8 mouse cellular contexts compared by ENCODE assay signal in genomic region chr17:29660762-29661391, GRCm38 (mm10). TPM values are rescaled to one million over a fixed set of nuclear protein-coding genes. Genes with fewer than 3 reads are reported as not detected.
DNase-seq lines count a peak whose midpoint lies in the region; ATAC-seq and TF ChIP-seq lines count a peak whose summit lies in the region.

No protein-coding gene starts in this region.

- H3K27me3 ChIP-seq in heart, postnatal 0 days (ENCODE audit: control insufficient read depth, insufficient read depth, low read length): no peaks in the 10 kb centered on the region
- no peaks in the 10 kb centered on the region for H3K27me3 ChIP-seq in E14TG2a.4 (ENCODE audit: insufficient read depth, low read length)
- H3K27me3 ChIP-seq in embryonic facial prominence, embryonic 12.5 days: no peaks in the 10 kb centered on the region
- no peaks in the 10 kb centered on the region for H3K27me3 ChIP-seq in intestine, embryonic 15.5 days (replicated peaks)
- no peaks in the 10 kb centered on the region for H3K27me3 ChIP-seq in myocyte (ENCODE audit: control insufficient read depth, insufficient read depth, insufficient read length)

- TF ChIP-seq POLR2A in myocyte (IDR thresholded peaks at IDR 0.05; ENCODE audit: insufficient read length, low read depth): no peak

- H3K4me3 ChIP-seq in heart, postnatal 0 days (ENCODE audit: low read depth, low read length): peak overlapping the region; percentile 98
- H3K4me3 ChIP-seq in E14TG2a.4 (replicated peaks; ENCODE audit: low read length): peak overlapping the region; percentile 94
- peak overlapping the region; percentile 98 for H3K4me3 ChIP-seq in embryonic facial prominence, embryonic 12.5 days
- H3K4me3 ChIP-seq in intestine, embryonic 15.5 days (replicated peaks): peak overlapping the region; percentile 92
- H3K4me3 ChIP-seq in myocyte: peak overlapping the region; percentile 83

- H3K9me3 ChIP-seq in heart, postnatal 0 days (replicated peaks; ENCODE audit: control insufficient read depth, low read length): no peaks in the 10 kb centered on the region
- no peaks in the 10 kb centered on the region for H3K9me3 ChIP-seq in E14TG2a.4 (ENCODE audit: low read length)
- no peaks in the 10 kb centered on the region for H3K9me3 ChIP-seq in embryonic facial prominence, embryonic 12.5 days
- H3K9me3 ChIP-seq in intestine, embryonic 15.5 days: no peaks in the 10 kb centered on the region

- ATAC-seq in heart, postnatal 0 days (ENCODE audit: insufficient read depth, low read depth): peak; percentile 59
- no peak for ATAC-seq in embryonic facial prominence, embryonic 12.5 days (ENCODE audit: insufficient number of reproducible peaks, insufficient read depth, low FRiP score, low TSS enrichment)
- ATAC-seq in intestine, embryonic 15.5 days: peak; percentile 83

- peaks cover 17% of the 10 kb centered on the region for H3K36me3 ChIP-seq in heart, postnatal 0 days (replicated peaks; ENCODE audit: control insufficient read depth, insufficient read depth, low read length)
- H3K36me3 ChIP-seq in E14TG2a.4 (ENCODE audit: insufficient read depth, low read length): peaks cover 34% of the 10 kb centered on the region
- peaks cover 19% of the 10 kb centered on the region for H3K36me3 ChIP-seq in embryonic facial prominence, embryonic 12.5 days
- peaks cover 7% of the 10 kb centered on the region for H3K36me3 ChIP-seq in intestine, embryonic 15.5 days
- no peaks in the 10 kb centered on the region for H3K36me3 ChIP-seq in myocyte (ENCODE audit: control insufficient read depth, insufficient read depth)

- peaks cover 9% of the 10 kb centered on the region for H3K4me1 ChIP-seq in heart, postnatal 0 days (ENCODE audit: control insufficient read depth, insufficient read depth)
- peaks cover 23% of the 10 kb centered on the region for H3K4me1 ChIP-seq in E14TG2a.4 (replicated peaks; ENCODE audit: low read depth, low read length)
- H3K4me1 ChIP-seq in embryonic facial prominence, embryonic 12.5 days: peaks cover 7% of the 10 kb centered on the region
- H3K4me1 ChIP-seq in intestine, embryonic 15.5 days (replicated peaks): 0 out of 2 replicates have a peak, but pooled peaks cover 3% of the 10 kb centered on the region

- H3K4me2 ChIP-seq in heart, postnatal 0 days (ENCODE audit: low read depth, low read length): peak overlapping the region; percentile 85
- peak overlapping the region; percentile 78 for H3K4me2 ChIP-seq in embryonic facial prominence, embryonic 12.5 days (replicated peaks)
- peak overlapping the region; percentile 80 for H3K4me2 ChIP-seq in intestine, embryonic 15.5 days (replicated peaks)
- H3K4me2 ChIP-seq in myocyte (ENCODE audit: low read depth): peak overlapping the region; percentile 93

- DNase-seq in heart, postnatal 0 days (ENCODE audit: low spot score): peak; percentile 7
- DNase-seq in heart, adult 18-20 months: no peak
- DNase-seq in frontal cortex, adult 2 months (ENCODE audit: extremely low spot score in 1 of 2, low spot score in 1 of 2): no peak
- no peak for DNase-seq in urinary bladder, postnatal 25 days (ENCODE audit: low spot score)

- no peak for TF ChIP-seq CTCF in heart, postnatal 0 days (IDR thresholded peaks at IDR 0.05; ENCODE audit: low read depth)
- TF ChIP-seq CTCF in E14TG2a.4 (conservative IDR thresholded peaks at IDR 0.05; ENCODE audit: low read length): no peak

- H3K9ac ChIP-seq in heart, postnatal 0 days (replicated peaks; ENCODE audit: low read depth, low read length): peak overlapping the region; percentile 96
- peak overlapping the region; percentile 99 for H3K9ac ChIP-seq in embryonic facial prominence, embryonic 12.5 days
- H3K9ac ChIP-seq in intestine, embryonic 15.5 days: peak overlapping the region; percentile 88

- TF ChIP-seq EP300 in heart, postnatal 0 days (IDR thresholded peaks at IDR 0.05; ENCODE audit: low read depth): no peak; the same call in 1 of the 2 replicates

- H3K79me2 ChIP-seq in myocyte (ENCODE audit: control insufficient read depth, insufficient read depth): peaks cover 14% of the 10 kb centered on the region

- 1% methylated on average over 41 of the region's 41 CpGs for WGBS in heart, postnatal 0 days
- WGBS in embryonic facial prominence, embryonic 12.5 days: under 1% methylated on average over 41 of the region's 41 CpGs
- WGBS in intestine, embryonic 15.5 days: under 1% methylated on average over 41 of the region's 41 CpGs

- peak overlapping the region; percentile 56 for H3ac ChIP-seq in myocyte (ENCODE audit: control insufficient read depth, insufficient read length)

- H3K27ac ChIP-seq in heart, postnatal 0 days (ENCODE audit: low read depth): peak overlapping the region; percentile 97
- peak overlapping the region; percentile 90 for H3K27ac ChIP-seq in embryonic facial prominence, embryonic 12.5 days
- H3K27ac ChIP-seq in intestine, embryonic 15.5 days: peak overlapping the region; percentile 92

TF ChIP-seq in myocyte, 11 proteins besides CTCF, POLR2A, EP300 and RAD21:
- TF ChIP-seq USF1 (IDR thresholded peaks at IDR 0.05; ENCODE audit: low read depth) (no peak), REST (IDR thresholded peaks at IDR 0.05; ENCODE audit: insufficient read depth, insufficient read length) (no peak), CEBPB (IDR thresholded peaks at IDR 0.05; ENCODE audit: insufficient read depth, poor library complexity, severe bottlenecking) (no peak), POLR2AphosphoS2 (IDR thresholded peaks at IDR 0.05; ENCODE audit: insufficient read length, low read depth) (no peak), TCF3 (IDR thresholded peaks at IDR 0.05; ENCODE audit: insufficient read length, low read depth) (no peak)

RNA-seq across cellular contexts. Expression of gene Cmtr1, which starts 0.5 kb away (rescaled TPM):
- total RNA-seq in heart, postnatal 0 days (2014; rRNA removed; ENCODE audit: low replicate concordance): 52.4 and 81.4 TPM in 2 replicates
- polyA plus RNA-seq in heart, postnatal 0 days (2015; fragmentation: Nextera tagmentation; extraction: Ambion mirVana): 62.7 and 72.9 TPM in 2 replicates
- 10 to 100 TPM; 55.9 to 65.9 TPM for total RNA-seq in heart, adult 18-20 months (2021)
- polyA plus RNA-seq in embryonic facial prominence, embryonic 12.5 days (2016; fragmentation: Nextera tagmentation; extraction: Ambion mirVana): 142 and 147 TPM in 2 replicates
- 91.1 and 94.7 TPM in 2 replicates for polyA plus RNA-seq in intestine, embryonic 15.5 days (2015; fragmentation: Nextera tagmentation; extraction: Ambion mirVana)
- polyA plus RNA-seq in myocyte (2012; fragmentation: generic; extraction: Trizol): 55.7 TPM
- 72.7 and 82.6 TPM in 2 replicates for polyA plus RNA-seq in frontal cortex, adult 2 months (2012; rRNA removed)

RNA-seq across cellular contexts. Expression of gene Gm28043, which starts 46.2 kb away (rescaled TPM):
- total RNA-seq in heart, postnatal 0 days (2014; rRNA removed; ENCODE audit: low replicate concordance): 0.76 and 2.0 TPM in 2 replicates
- 1.1 TPM in 2 replicates for polyA plus RNA-seq in heart, postnatal 0 days (2015; fragmentation: Nextera tagmentation; extraction: Ambion mirVana)
- total RNA-seq in heart, adult 18-20 months (2021): under 1 TPM; 0.35 to 0.87 TPM
- polyA plus RNA-seq in embryonic facial prominence, embryonic 12.5 days (2016; fragmentation: Nextera tagmentation; extraction: Ambion mirVana): 4.0 TPM in 2 replicates
- 2.4 and 2.7 TPM in 2 replicates for polyA plus RNA-seq in intestine, embryonic 15.5 days (2015; fragmentation: Nextera tagmentation; extraction: Ambion mirVana)
- polyA plus RNA-seq in myocyte (2012; fragmentation: generic; extraction: Trizol): 1.0 TPM
- polyA plus RNA-seq in frontal cortex, adult 2 months (2012; rRNA removed): 2.7 and 3.3 TPM in 2 replicates

RNA-seq across cellular contexts. Expression of gene Rnf8, which starts 46.3 kb away (rescaled TPM):
- 15.2 and 20.3 TPM in 2 replicates for total RNA-seq in heart, postnatal 0 days (2014; rRNA removed; ENCODE audit: low replicate concordance)
- 32.7 and 33.4 TPM in 2 replicates for polyA plus RNA-seq in heart, postnatal 0 days (2015; fragmentation: Nextera tagmentation; extraction: Ambion mirVana)
- total RNA-seq in heart, adult 18-20 months (2021): 10 to 100 TPM; 18.6 to 21.9 TPM
- polyA plus RNA-seq in embryonic facial prominence, embryonic 12.5 days (2016; fragmentation: Nextera tagmentation; extraction: Ambion mirVana): 109 and 110 TPM in 2 replicates
- polyA plus RNA-seq in intestine, embryonic 15.5 days (2015; fragmentation: Nextera tagmentation; extraction: Ambion mirVana): 62.8 and 64.4 TPM in 2 replicates
- 20.9 TPM for polyA plus RNA-seq in myocyte (2012; fragmentation: generic; extraction: Trizol)
- 61.7 and 62.8 TPM in 2 replicates for polyA plus RNA-seq in frontal cortex, adult 2 months (2012; rRNA removed)

RNA-seq across cellular contexts. Expression of gene Ccdc167, which starts 56.0 kb away (rescaled TPM):
- 6.4 and 6.8 TPM in 2 replicates for total RNA-seq in heart, postnatal 0 days (2014; rRNA removed; ENCODE audit: low replicate concordance)
- polyA plus RNA-seq in heart, postnatal 0 days (2015; fragmentation: Nextera tagmentation; extraction: Ambion mirVana): 8.2 and 9.9 TPM in 2 replicates
- 10 to 100 TPM; 12.2 to 12.3 TPM for total RNA-seq in heart, adult 18-20 months (2021)
- 15.3 and 15.9 TPM in 2 replicates for polyA plus RNA-seq in embryonic facial prominence, embryonic 12.5 days (2016; fragmentation: Nextera tagmentation; extraction: Ambion mirVana)
- 12.2 and 14.0 TPM in 2 replicates for polyA plus RNA-seq in intestine, embryonic 15.5 days (2015; fragmentation: Nextera tagmentation; extraction: Ambion mirVana)
- polyA plus RNA-seq in myocyte (2012; fragmentation: generic; extraction: Trizol): 6.0 TPM
- polyA plus RNA-seq in frontal cortex, adult 2 months (2012; rRNA removed): 13.6 and 15.4 TPM in 2 replicates
